Mouse (Mus musculus) heart, postnatal 14 days (tissue): ENCODE measurements around the gene Pip5k1c. TPM values are rescaled to one million over a fixed set of nuclear protein-coding genes. Genes with fewer than 3 reads are reported as not detected.
A peak's percentile ranks its signal among the peaks of the same experiment; 100 is the strongest.

Experiments used
- DNase-seq, 2 experiments: peaks; one replicate each; pipeline ENCODE4 v3.0.0; 2021 to 2022
- intact Hi-C: fragments of 180-260 bp; cut with DNase I; formaldehyde crosslinking; loops from one replicate; pipeline ENCODE4 v1.15.1; 2025
- microRNA-seq, 2 experiments: library from miRNA; unstranded; fragments of <30 nt; microRNA quantifications; one replicate each; pipeline ENCODE4 v1.2.0; 2021 to 2022
- total RNA-seq, 2 experiments: library from RNA; stranded (reverse); gene quantifications; 2 replicates each; pipeline ENCODE4 v1.2.3; 2021

Pip5k1c gene
- total RNA-seq, 2 experiments from 2014 or later: 34.8 to 36.7 TPM

DNA sequence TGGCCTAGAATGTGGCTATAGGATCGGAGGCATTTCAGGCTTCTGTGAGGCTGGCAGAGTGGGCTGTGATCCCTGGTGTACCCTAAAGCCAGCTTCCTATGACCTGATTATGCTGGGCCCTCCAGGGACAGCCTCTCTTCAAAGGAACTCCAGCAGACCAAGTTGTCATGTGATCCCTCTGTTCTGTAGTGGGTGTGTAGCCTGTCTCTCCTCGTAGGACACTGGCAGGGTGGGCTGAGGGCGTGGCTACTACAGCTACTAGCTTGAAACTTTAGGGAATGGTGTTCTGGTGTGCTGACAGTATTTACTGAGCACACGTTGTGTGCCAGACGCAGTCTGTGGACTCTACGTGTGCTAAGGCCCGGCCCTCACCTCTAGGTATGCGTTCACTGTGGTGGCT, 68.0 kb downstream of the Pip5k1c start:
- intact Hi-C loops: no loop called here
- DNase-seq: no peak

DNA sequence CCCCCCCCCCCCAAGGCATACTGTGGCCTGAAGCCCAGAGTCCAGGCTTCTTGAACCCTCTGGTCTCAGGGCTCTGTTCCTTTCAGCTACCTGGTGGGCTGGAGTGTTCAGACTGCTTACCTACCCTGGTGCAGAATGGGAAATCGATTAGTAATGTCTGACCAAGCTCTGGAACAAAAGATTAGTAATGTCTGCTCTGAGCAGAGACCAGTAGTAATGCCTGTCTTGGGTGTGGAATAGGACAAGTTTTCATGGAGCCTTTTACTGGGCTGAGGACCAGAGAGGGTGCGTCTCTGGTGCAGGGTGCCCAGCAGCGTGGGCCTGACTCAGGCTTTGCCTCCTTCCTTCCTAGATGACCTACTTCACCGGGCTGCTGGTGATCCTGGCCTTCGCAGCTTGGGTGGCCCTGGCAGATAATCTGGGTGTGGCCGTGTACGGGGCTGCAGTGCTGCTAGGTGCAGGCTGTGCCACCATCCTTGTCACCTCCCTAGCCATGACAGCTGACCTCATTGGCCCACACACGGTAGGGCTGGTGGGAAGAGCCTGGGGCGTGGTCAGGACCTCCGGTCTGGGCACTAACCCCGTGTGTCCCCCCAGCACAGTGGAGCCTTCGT, 69.7 kb downstream of the Pip5k1c start:
- DNase-seq: no peak

DNA sequence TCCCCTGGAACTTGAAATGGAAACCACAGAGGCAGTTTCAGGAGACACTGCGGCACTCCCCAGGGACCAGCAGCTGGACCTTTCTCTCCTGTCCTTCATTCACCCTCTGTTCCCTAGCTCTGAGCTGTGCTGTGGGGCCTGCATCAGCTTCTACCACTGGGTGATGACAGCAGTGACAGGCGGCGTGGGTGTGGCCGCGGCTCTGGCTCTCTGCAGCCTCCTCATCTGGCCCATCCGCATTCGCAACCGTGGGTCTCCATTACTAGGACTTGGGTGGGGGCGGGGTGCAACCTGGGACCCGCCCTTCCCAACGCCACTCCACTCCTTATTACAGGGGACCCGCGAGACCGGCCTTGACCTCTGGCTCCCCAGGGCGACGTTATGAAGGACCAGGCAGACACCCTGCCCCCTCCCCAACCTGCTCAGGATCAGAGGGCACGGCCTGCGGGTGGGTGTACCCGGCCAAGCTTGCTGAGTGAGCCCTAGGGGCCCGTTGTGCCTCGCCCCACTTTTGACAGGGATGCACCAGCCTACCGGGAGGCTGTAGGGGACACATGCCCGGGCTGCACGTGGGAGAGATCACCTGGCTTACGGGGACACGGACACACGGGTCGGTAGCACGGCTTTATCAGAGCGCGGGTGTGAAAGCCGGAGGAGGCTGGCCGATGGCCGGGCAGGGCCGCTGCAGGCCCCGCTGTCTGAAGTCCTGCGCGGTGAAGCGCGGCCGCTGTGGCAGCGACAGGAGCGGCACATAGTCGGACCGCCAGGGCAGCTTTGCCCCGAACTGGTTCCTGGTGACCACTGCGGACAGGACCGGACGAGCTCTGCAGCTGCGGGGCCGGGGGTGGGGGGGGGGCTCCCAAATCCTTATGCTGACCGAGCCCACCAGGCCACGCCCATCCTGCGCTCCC, 70.9 kb downstream of the Pip5k1c start:
- intact Hi-C loops: no loop called here
- DNase-seq: peak; percentile 46 to 70

More for the DNA sequence above, 69.7 kb downstream of the Pip5k1c start:
- intact Hi-C loops: no loop called here

DNA sequence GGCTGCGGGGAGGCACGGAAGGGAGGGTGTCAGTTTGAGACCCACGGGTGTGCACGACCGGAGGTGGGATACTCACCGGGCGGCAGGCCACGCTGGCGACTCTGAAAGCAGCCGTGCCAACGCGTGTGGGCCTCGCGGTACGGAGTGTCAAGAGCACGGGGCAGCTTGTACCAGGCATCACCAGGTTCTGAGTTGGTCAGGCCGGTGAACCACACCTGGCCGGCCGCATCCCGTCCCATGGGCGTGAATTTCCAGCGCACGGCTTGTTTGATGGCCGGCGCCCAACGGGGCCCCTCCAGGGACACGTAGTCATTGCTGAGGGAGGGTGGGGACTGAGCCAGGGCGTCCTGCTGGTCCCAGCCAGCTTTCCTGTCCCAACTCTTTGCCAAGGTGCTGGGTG, 71.9 kb downstream of the Pip5k1c start:
- peak; percentile 58 to 61 for DNase-seq
- intact Hi-C loops: no loop called here

DNA sequence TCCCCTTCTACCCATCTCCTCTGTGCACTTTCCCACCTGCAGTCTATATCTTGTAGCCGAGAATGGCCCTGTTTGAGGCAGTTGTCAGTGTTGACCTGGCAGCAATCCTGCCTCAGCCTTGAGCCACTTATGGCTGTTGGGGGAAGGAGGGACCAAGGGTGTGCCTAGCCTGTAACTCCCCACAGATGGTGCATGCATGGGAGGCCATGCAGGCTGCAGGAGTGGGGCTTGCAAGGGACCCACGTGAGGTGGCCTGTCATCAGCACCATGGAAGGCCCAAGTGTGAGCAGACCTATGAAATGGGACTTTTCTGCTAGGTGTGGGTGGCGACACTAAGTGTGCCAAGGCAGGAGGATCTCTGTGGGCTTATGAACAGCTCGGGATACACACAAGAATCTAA, 72.3 kb downstream of the Pip5k1c start:
- no peak for DNase-seq
- intact Hi-C loops: no loop called here

DNA sequence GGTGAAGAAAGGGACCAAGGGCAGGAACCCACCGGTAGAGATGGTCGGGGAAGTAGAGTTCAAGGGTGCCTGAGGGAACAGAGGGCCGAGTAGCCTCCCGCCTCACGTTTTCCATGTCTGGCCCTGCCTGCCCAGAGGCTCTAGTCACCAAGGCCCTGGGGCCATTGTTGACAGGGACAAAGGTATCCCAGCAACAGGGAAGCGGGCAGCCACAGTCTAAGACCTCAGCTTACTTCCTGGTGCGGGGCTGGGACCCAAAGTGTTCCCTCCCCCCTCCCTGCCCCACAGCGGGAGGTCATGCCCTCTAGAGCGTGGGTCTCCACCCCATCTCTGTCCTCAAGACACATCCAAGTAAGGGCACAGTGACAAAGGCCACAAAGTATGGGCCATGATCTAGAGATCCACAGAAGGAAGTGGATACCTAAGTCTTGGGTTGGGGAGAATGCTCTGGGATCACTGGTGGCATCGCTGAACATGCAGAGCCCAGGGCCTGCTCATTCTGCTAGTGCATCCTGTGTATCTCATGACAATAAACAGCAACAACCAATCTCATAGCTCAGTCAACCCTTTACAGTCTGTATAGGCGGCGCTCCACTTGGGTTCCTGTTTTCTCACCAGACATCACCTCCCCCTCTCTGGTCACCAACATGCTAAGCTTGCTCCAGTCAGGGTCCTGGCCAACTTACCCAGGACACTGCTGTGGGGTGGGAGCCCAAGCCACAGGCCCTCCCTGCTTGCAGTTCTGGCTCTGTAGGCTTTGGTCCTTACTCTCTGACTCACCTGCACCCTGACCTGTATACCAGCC, 73.1 kb downstream of the Pip5k1c start, which contains the start of gene 4930404N11Rik:
TSS of gene 4930404N11Rik (minus strand) at position 145 of the 805 bp plus-strand sequence.
- intact Hi-C loops: no loop called here
- DNase-seq: no peak

DNA sequence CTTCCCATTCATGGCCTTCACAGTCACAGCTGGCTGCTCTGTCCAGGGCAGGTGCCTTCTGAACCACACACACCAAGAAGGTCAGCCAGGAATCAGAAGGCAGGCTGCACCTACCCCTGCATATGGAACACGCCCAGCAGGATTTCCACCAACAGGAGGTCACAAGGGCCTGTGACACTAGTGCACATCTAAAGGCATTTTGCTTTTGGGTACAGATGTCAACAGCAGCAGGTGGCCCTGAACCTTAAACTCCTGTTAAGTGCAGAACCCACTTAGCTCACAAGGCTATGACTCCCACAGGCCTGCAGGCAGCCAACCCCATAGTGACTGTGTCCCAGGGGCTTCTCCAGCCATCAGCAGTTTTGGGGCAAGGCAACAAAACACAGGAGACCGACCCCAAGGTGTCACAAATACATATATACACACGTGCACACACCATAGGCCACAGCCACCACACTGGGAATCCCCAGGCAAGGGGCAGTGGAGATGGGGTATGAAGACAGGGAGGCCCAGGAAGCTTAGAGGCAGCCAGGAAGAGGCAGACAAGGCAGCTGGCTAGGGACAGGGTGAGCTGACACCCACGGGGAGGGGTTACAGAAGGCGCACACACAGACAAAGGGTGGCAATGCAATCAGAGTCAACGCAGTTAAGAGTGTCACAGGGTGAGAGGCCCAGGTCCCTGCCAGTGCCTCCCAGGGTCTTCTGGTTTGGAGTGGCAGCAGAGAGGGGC, 73.9 kb downstream of the Pip5k1c start:
- intact Hi-C loops: no loop called here
- no peak for DNase-seq

DNA sequence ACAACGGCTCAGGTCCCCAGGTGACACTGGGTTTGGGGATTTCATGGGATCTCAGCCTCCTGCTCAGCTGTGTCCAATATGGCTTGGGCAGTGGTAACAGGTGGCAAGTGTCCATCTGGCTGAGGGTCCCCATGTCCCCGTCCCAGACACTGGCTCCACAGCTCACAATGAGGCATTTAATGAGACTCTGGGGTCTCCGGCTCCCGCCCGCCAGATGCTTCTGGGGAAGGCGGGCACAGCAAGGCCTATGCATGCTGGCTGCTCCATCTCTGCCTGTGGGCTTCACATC, 74.4 kb downstream of the Pip5k1c start:
- no peak for DNase-seq
- intact Hi-C loops: no loop called here

Small RNA genes within 50 kb of the gene (microRNA-seq; reads per million reads assigned to microRNA genes)
- gene Mir3057: 23.1 to 44.1 reads per million in 2 experiments

Other genes starting within 250 kb of the Pip5k1c start
- gene Sgta, start 232.8 kb upstream of the Pip5k1c start, total RNA-seq: 10 to 100 TPM; 91.5 to 93.3 TPM
- 10 to 100 TPM; 10.3 to 10.9 TPM for gene Thop1, start 222.9 kb upstream of the Pip5k1c start, total RNA-seq
- gene Creb3l3, start 194.1 kb upstream of the Pip5k1c start, total RNA-seq: under 1 TPM; 0.69 to 0.90 TPM
- 100 to 1,000 TPM; 115 to 122 TPM for gene Map2k2, start 187.0 kb upstream of the Pip5k1c start, total RNA-seq
- gene Zbtb7a, start 157.7 kb upstream of the Pip5k1c start, total RNA-seq: 10 to 100 TPM; 40.8 to 43.2 TPM
- 10 to 100 TPM; 15.2 to 18.3 TPM for gene Pias4, start 125.0 kb upstream of the Pip5k1c start, total RNA-seq
- 1,000 to 10,000 TPM; 1,113 to 1,165 TPM for gene Eef2, start 116.3 kb upstream of the Pip5k1c start, total RNA-seq
- gene Dapk3, start 110.0 kb upstream of the Pip5k1c start, total RNA-seq: 10 to 100 TPM; 28.4 to 29.2 TPM
- gene 4930442H23Rik, start 109.1 kb upstream of the Pip5k1c start, total RNA-seq: not detected
- gene Nmrk2, start 90.9 kb upstream of the Pip5k1c start, total RNA-seq: 1 to 10 TPM; 3.6 to 9.8 TPM
- gene Atcay, start 62.1 kb upstream of the Pip5k1c start, total RNA-seq: under 1 TPM; 0.12 TPM
- gene Zfr2, start 59.8 kb upstream of the Pip5k1c start, total RNA-seq: 1 to 10 TPM; 2.7 to 3.4 TPM
- gene Matk, start 40.0 kb upstream of the Pip5k1c start, total RNA-seq: under 1 TPM; 0.26 to 0.51 TPM
- gene Mrpl54, start 26.0 kb upstream of the Pip5k1c start, total RNA-seq: 10 to 100 TPM; 83.0 to 96.2 TPM
- gene Apba3, start 26.0 kb upstream of the Pip5k1c start, total RNA-seq: 10 to 100 TPM; 85.5 to 97.2 TPM
- under 1 TPM; 0.14 to 0.34 TPM for gene Tjp3, start 1.4 kb upstream of the Pip5k1c start, total RNA-seq
- 10 to 100 TPM; 15.6 to 17.8 TPM for gene Cactin, start 28.1 kb downstream of the Pip5k1c start, total RNA-seq
- 1 to 10 TPM; 5.3 to 7.9 TPM for gene Tbxa2r, start 35.8 kb downstream of the Pip5k1c start, total RNA-seq
- gene Gipc3, start 50.3 kb downstream of the Pip5k1c start, total RNA-seq: 1 to 10 TPM; 5.2 to 5.5 TPM
- 10 to 100 TPM; 74.0 to 82.9 TPM for gene Hmg20b, start 57.5 kb downstream of the Pip5k1c start, total RNA-seq
- 10 to 100 TPM; 11.7 to 14.3 TPM for gene Mfsd12, start 64.5 kb downstream of the Pip5k1c start, total RNA-seq
- 1 to 10 TPM; 1.2 to 1.3 TPM for gene 4930404N11Rik, start 72.9 kb downstream of the Pip5k1c start, total RNA-seq
- 10 to 100 TPM; 30.5 to 32.7 TPM for gene Fzr1, start 85.6 kb downstream of the Pip5k1c start, total RNA-seq
- 10 to 100 TPM; 47.6 to 55.3 TPM for gene Dohh, start 91.5 kb downstream of the Pip5k1c start, total RNA-seq
- under 1 TPM; 0.51 to 0.84 TPM for gene Gm48551, start 91.5 kb downstream of the Pip5k1c start, total RNA-seq
- under 1 TPM; 0.65 to 0.83 TPM for gene Gm48552, start 96.0 kb downstream of the Pip5k1c start, total RNA-seq
- 1 to 10 TPM; 1.9 to 2.0 TPM for gene Smim24, start 100.1 kb downstream of the Pip5k1c start, total RNA-seq
- 100 to 1,000 TPM; 133 TPM for gene Nfic, start 162.7 kb downstream of the Pip5k1c start, total RNA-seq
- under 1 TPM; 0.15 to 0.19 TPM for gene Celf5, start 189.7 kb downstream of the Pip5k1c start, total RNA-seq
- 10 to 100 TPM; 55.4 to 62.0 TPM for gene Ncln, start 203.4 kb downstream of the Pip5k1c start, total RNA-seq
- gene S1pr4, start 207.2 kb downstream of the Pip5k1c start, total RNA-seq: 1 to 10 TPM in 1 of 2 experiments, under 1 TPM in 1; 0.96 to 1.2 TPM
- under 1 TPM; 0.73 to 0.76 TPM for gene Gna15, start 231.3 kb downstream of the Pip5k1c start, total RNA-seq